Comparison of ENCODE assay signal across 8 mouse cellular contexts in the genomic region with DNA sequence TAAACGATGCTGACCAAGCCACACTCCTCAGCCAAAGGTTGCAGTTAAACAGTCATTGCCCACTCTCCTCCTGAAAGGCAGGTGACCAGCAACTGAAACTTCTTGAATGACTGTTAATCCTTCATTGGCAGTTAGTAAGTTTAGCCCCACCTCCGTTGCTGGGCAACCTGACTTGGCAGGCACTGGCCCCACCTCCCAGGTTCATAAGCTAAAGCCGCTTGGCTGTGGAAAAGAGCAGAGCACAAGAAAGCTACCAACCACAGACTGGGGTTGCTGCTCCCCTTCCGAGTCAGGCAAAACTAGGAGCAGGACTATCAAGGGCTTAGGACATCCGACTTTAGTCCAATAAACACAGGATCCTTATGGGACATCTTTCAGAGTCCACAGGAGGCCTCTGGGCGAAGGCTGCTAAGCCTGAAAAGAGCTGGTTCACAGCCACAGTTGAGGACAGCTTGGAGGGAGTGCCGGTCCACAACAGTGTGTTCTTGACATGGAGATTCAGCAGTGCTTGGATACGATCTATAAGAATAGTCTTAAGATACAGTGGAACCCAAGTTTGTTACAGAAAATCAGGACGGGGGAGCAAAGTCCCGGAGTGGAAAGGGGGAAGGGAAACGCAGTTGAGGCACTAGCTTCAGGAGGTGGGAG.
DNase-seq lines count a peak whose midpoint lies in the region; ATAC-seq lines count a peak whose summit lies in the region.

No protein-coding gene starts in this region.

- whole genome bisulfite sequencing in forebrain, embryonic 10.5 days: 24% methylated on average over 11 of the region's 11 CpGs
- WGBS in hindbrain, embryonic 12.5 days: 28% methylated on average over 11 of the region's 11 CpGs
- 27% methylated on average over 11 of the region's 11 CpGs for WGBS in stomach, embryonic 15.5 days

- H3K9ac ChIP-seq in hindbrain, embryonic 12.5 days: no peak overlapping the region
- H3K9ac ChIP-seq in stomach, embryonic 15.5 days: no peak overlapping the region

- H3K4me2 ChIP-seq in hindbrain, embryonic 12.5 days (replicated peaks): peak overlapping the region; percentile 37
- peak overlapping the region; percentile 9; the same call in 1 of the 2 replicates for H3K4me2 ChIP-seq in stomach, embryonic 15.5 days

- no peak overlapping the region for H3K27ac ChIP-seq in forebrain, embryonic 10.5 days
- H3K27ac ChIP-seq in hindbrain, embryonic 12.5 days: no peak overlapping the region
- H3K27ac ChIP-seq in stomach, embryonic 15.5 days: no peak overlapping the region

- H3K9me3 ChIP-seq in forebrain, embryonic 10.5 days: no peaks in the 10 kb centered on the region
- no peaks in the 10 kb centered on the region for H3K9me3 ChIP-seq in hindbrain, embryonic 12.5 days (replicated peaks)
- H3K9me3 ChIP-seq in stomach, embryonic 15.5 days: no peaks in the 10 kb centered on the region

- peaks cover 12% of the 10 kb centered on the region for H3K4me1 ChIP-seq in forebrain, embryonic 10.5 days
- H3K4me1 ChIP-seq in hindbrain, embryonic 12.5 days: peaks cover 8% of the 10 kb centered on the region; the same call in 1 of the 2 replicates
- H3K4me1 ChIP-seq in stomach, embryonic 15.5 days: no peaks in the 10 kb centered on the region

- peak; percentile 68 for DNase-seq in gastrocnemius, adult 18-20 months (ENCODE audit: low spot score)
- no peak for DNase-seq in gastrocnemius, postnatal 4 days (ENCODE audit: low spot score in 2 of 2)
- DNase-seq in forebrain, embryonic 10.5 days (ENCODE audit: extremely low spot score, low spot score): peak; percentile 67
- peak; percentile 21 to 26 for DNase-seq in layer of hippocampus, postnatal 14 days (ENCODE audit: low spot score in 2 of 2)
- peak; percentile 48 for DNase-seq in mesoderm, embryonic 11.5 days (ENCODE audit: low read depth, low spot score)
- no peak for DNase-seq in thymus, postnatal 36 days

- no peak for ATAC-seq in hindbrain, embryonic 12.5 days (ENCODE audit: low FRiP score)
- no peak for ATAC-seq in stomach, embryonic 15.5 days (ENCODE audit: insufficient read depth, low FRiP score, low read depth)

- H3K36me3 ChIP-seq in forebrain, embryonic 10.5 days (replicated peaks): no peaks in the 10 kb centered on the region
- no peaks in the 10 kb centered on the region for H3K36me3 ChIP-seq in hindbrain, embryonic 12.5 days
- no peaks in the 10 kb centered on the region for H3K36me3 ChIP-seq in stomach, embryonic 15.5 days

- no peaks in the 10 kb centered on the region for H3K27me3 ChIP-seq in forebrain, embryonic 10.5 days (ENCODE audit: poor library complexity, severe bottlenecking)
- H3K27me3 ChIP-seq in hindbrain, embryonic 12.5 days: no peaks in the 10 kb centered on the region
- H3K27me3 ChIP-seq in stomach, embryonic 15.5 days (replicated peaks): no peaks in the 10 kb centered on the region

- peak overlapping the region; percentile 39 for H3K4me3 ChIP-seq in forebrain, embryonic 10.5 days
- no peak overlapping the region for H3K4me3 ChIP-seq in hindbrain, embryonic 12.5 days
- no peak overlapping the region for H3K4me3 ChIP-seq in stomach, embryonic 15.5 days (replicated peaks)

Comparison
In these comparisons a context has a peak if more than half of its experiments do, and no peak if none do; other contexts are left out.
1. DNase-seq: peak in gastrocnemius, adult 18-20 months (single experiment), forebrain, embryonic 10.5 days (single experiment), layer of hippocampus, postnatal 14 days (2 of 2) and mesoderm, embryonic 11.5 days (single experiment); none in gastrocnemius, postnatal 4 days (0 of 2) and thymus, postnatal 36 days (0 of 2).